In genomic region chr8:84471271-84471995, GRCm38 (mm10) we compare ENCODE assay signal across 9 mouse cellular contexts.
DNase-seq lines count a peak whose midpoint lies in the region; ATAC-seq lines count a peak whose summit lies in the region.
"Had no signal": no experiment of that assay in that cellular context is flagged by ENCODE, and none has a peak within 500 bp of the region (broad histone marks: within the 10 kb centered on the region; RNA-seq: fewer than 3 reads in every experiment).

No protein-coding gene starts in this region.

- no peak for ATAC-seq in kidney, embryonic 16.5 days (ENCODE audit: low FRiP score, low TSS enrichment)
- ATAC-seq in neural tube, embryonic 11.5 days (ENCODE audit: insufficient read depth, low FRiP score, low TSS enrichment) = no peak
- ATAC-seq in inflammation-experienced regulatory T-cells, adult 6 months = no peak

- H3K4me2 ChIP-seq in kidney, embryonic 16.5 days (replicated peaks; ENCODE audit: low read depth, low read length) = no peak overlapping the region
- H3K4me2 ChIP-seq in neural tube, embryonic 11.5 days (ENCODE audit: low read depth) = no peak overlapping the region
- H3K4me2 ChIP-seq: lung, embryonic 15.5 days had no signal

- H3K4me1 ChIP-seq in kidney, embryonic 16.5 days (ENCODE audit: insufficient read depth, low read length) = no peaks in the 10 kb centered on the region
- no peaks in the 10 kb centered on the region for H3K4me1 ChIP-seq in neural tube, embryonic 11.5 days (ENCODE audit: control insufficient read depth, insufficient read depth, low read length)
- H3K4me1 ChIP-seq: lung, embryonic 15.5 days had no signal

- H3K9me3 ChIP-seq in kidney, embryonic 16.5 days (ENCODE audit: low read length) = no peaks in the 10 kb centered on the region
- no peaks in the 10 kb centered on the region for H3K9me3 ChIP-seq in neural tube, embryonic 11.5 days (ENCODE audit: control insufficient read depth, low read length)
- H3K9me3 ChIP-seq: lung, embryonic 15.5 days had no signal

- no peaks in the 10 kb centered on the region for H3K27me3 ChIP-seq in kidney, embryonic 16.5 days (ENCODE audit: insufficient read depth, low read length)
- no peaks in the 10 kb centered on the region for H3K27me3 ChIP-seq in neural tube, embryonic 11.5 days (ENCODE audit: control insufficient read depth, insufficient read depth, low read length)
- H3K27me3 ChIP-seq: lung, embryonic 15.5 days had no signal

- no peak overlapping the region for H3K4me3 ChIP-seq in kidney, embryonic 16.5 days (ENCODE audit: low read length)
- H3K4me3 ChIP-seq in neural tube, embryonic 11.5 days (ENCODE audit: low read depth, low read length) = no peak overlapping the region
- H3K4me3 ChIP-seq: lung, embryonic 15.5 days had no signal

- H3K9ac ChIP-seq in kidney, embryonic 16.5 days (replicated peaks; ENCODE audit: low read length) = no peak overlapping the region
- no peak overlapping the region for H3K9ac ChIP-seq in neural tube, embryonic 11.5 days (ENCODE audit: low read length)
- H3K9ac ChIP-seq: lung, embryonic 15.5 days had no signal

- peak; percentile 19 for DNase-seq in kidney, adult 9 months
- peak; percentile 76 for DNase-seq in ZHBTc4 (ENCODE audit: low read depth, low spot score)
- peak; percentile 67 to 70 for DNase-seq in cerebellum, postnatal 36 days
- DNase-seq in kidney, postnatal 10 days = peak; percentile 89
- DNase-seq in neural tube, embryonic 11.5 days (ENCODE audit: low spot score) = peak; percentile 71
- no peak for DNase-seq in left cerebral cortex, adult 9 months (ENCODE audit: low spot score in 2 of 2)

- no peak overlapping the region for H3K27ac ChIP-seq in kidney, embryonic 16.5 days (ENCODE audit: low read length)
- H3K27ac ChIP-seq in neural tube, embryonic 11.5 days (ENCODE audit: low read depth, low read length) = no peak overlapping the region
- H3K27ac ChIP-seq: lung, embryonic 15.5 days had no signal

- no peaks in the 10 kb centered on the region for H3K36me3 ChIP-seq in kidney, embryonic 16.5 days (ENCODE audit: insufficient read depth, low read length)
- no peaks in the 10 kb centered on the region for H3K36me3 ChIP-seq in neural tube, embryonic 11.5 days (ENCODE audit: control insufficient read depth, insufficient read depth, low read length)
- H3K36me3 ChIP-seq: lung, embryonic 15.5 days had no signal

- 45% methylated on average over 9 of the region's 9 CpGs for WGBS in kidney, embryonic 16.5 days
- WGBS in neural tube, embryonic 11.5 days = 58% methylated on average over 9 of the region's 9 CpGs

Comparison
In these comparisons a context has a peak if more than half of its experiments do, and no peak if none do; other contexts are left out.
1. DNase-seq: peak in kidney, adult 9 months (single experiment), ZHBTc4 (single experiment), cerebellum, postnatal 36 days (2 of 2), kidney, postnatal 10 days (single experiment) and neural tube, embryonic 11.5 days (single experiment); none in left cerebral cortex, adult 9 months (0 of 2).